Mouse (Mus musculus) MEL (cell line): Measurements from ENCODE around the gene Ran. TPM values are rescaled to one million over a fixed set of nuclear protein-coding genes. Genes with fewer than 3 reads are reported as not detected.
A peak's percentile ranks its signal among the peaks of the same experiment; 100 is the strongest.

Experiments
- DNase-seq: peaks from one replicate; pipeline ENCODE4 v3.0.0; 2011; ENCODE audit warnings: low read depth, low spot score
- H3K27ac ChIP-seq: 2 replicates; pipeline ENCODE4 v1.5.1; 2012; ENCODE audit warnings: low read depth, mild to moderate bottlenecking, control low read depth, low read length, moderate library complexity; ENCODE audit not compliant: control insufficient read depth
- H3K27me3 ChIP-seq, 2 experiments: fragments of 150-350 bp in 1 of 2; sonication (generic) in 1 of 2; 2 replicates each; pipeline ENCODE4 v1.6.1; 2012; ENCODE audit warnings: low read length in 2 of 2, mild to moderate bottlenecking in 2 of 2, improper control_type of control experiment in 1 of 2, moderate library complexity in 1 of 2; ENCODE audit not compliant: insufficient read depth in 2 of 2, control insufficient read depth in 1 of 2
- H3K36me3 ChIP-seq, 2 experiments: 2 replicates each; pipeline ENCODE4 v1.6.1; 2012 to 2014; ENCODE audit warnings: low read length in 2 of 2, improper control_type of control experiment in 1 of 2, inconsistent platforms in 1 of 2, mild to moderate bottlenecking in 1 of 2; ENCODE audit not compliant: insufficient read depth in 2 of 2, control insufficient read depth in 1 of 2
- H3K4me1 ChIP-seq, 2 experiments: fragments of 150-350 bp in 1 of 2; sonication (generic) in 1 of 2; 2 replicates each; pipeline ENCODE4 v1.6.1; 2012; ENCODE audit warnings: low read length in 2 of 2, improper control_type of control experiment in 1 of 2, mild to moderate bottlenecking in 1 of 2; ENCODE audit not compliant: insufficient read depth in 2 of 2, control insufficient read depth in 1 of 2
- H3K4me3 ChIP-seq, 2 experiments: fragments of 150-350 bp in 1 of 2; sonication (generic) in 1 of 2; 2 replicates each; pipeline ENCODE4 v1.5.1; 2012; ENCODE audit warnings: low read depth in 2 of 2, low read length in 2 of 2, mild to moderate bottlenecking in 2 of 2, moderate library complexity in 2 of 2, control low read depth in 1 of 2, improper control_type of control experiment in 1 of 2; ENCODE audit not compliant: control insufficient read depth in 1 of 2, insufficient read depth in 1 of 2
- H3K79me2 ChIP-seq: 2 replicates; pipeline ENCODE4 v1.6.1; 2012; ENCODE audit warnings: mild to moderate bottlenecking, low read length, moderate library complexity; ENCODE audit not compliant: control insufficient read depth, poor library complexity, insufficient read depth
- H3K9ac ChIP-seq: 2 replicates; pipeline ENCODE4 v1.6.1; 2012; ENCODE audit warnings: low read depth, mild to moderate bottlenecking, control low read depth, low read length, moderate library complexity; ENCODE audit not compliant: control insufficient read depth, poor library complexity, severe bottlenecking
- H3K9me3 ChIP-seq: fragments of 150-350 bp; sonication (generic); replicated peaks from 2 replicates; pipeline ENCODE4 v1.6.1; 2012; ENCODE audit warnings: mild to moderate bottlenecking, low read length, improper control_type of control experiment, moderate library complexity; ENCODE audit not compliant: insufficient read depth
- BHLHE40 ChIP-seq: IDR thresholded peaks from 2 replicates; pipeline ENCODE4 v1.6.1; 2012; ENCODE audit warnings: low read depth, mild to moderate bottlenecking, inconsistent platforms, low read length, improper control_type of control experiment, borderline replicate concordance
- CHD1 ChIP-seq: IDR thresholded peaks from 2 replicates; pipeline ENCODE4 v1.6.1; 2012; ENCODE audit warnings: low read depth, mild to moderate bottlenecking, inconsistent platforms, low read length, improper control_type of control experiment
- CHD2 ChIP-seq: IDR thresholded peaks from 2 replicates; pipeline ENCODE4 v1.6.1; 2011; ENCODE audit warnings: low read length, improper control_type of control experiment
- CTCF ChIP-seq, 3 experiments: IDR thresholded peaks in 2 of 3; conservative IDR thresholded peaks in 1 of 3; 2 replicates each; pipeline ENCODE4 v1.5.1; 2011 to 2012; ENCODE audit warnings: low read length in 3 of 3, low read depth in 2 of 3, mild to moderate bottlenecking in 2 of 3, improper control_type of control experiment in 1 of 3, inconsistent platforms in 1 of 3, mixed read lengths in 1 of 3, moderate library complexity in 1 of 3; ENCODE audit not compliant: control insufficient read depth in 1 of 3, insufficient read depth in 1 of 3, poor library complexity in 1 of 3, severe bottlenecking in 1 of 3
- E2F4 ChIP-seq: IDR thresholded peaks from 2 replicates; pipeline ENCODE4 v1.6.1; 2011; ENCODE audit warnings: low read depth, low read length, improper control_type of control experiment, borderline replicate concordance
- ELF1 ChIP-seq: IDR thresholded peaks from 2 replicates; pipeline ENCODE4 v1.6.1; 2014; ENCODE audit warnings: low read depth, mild to moderate bottlenecking, inconsistent platforms, low read length, improper control_type of control experiment, moderate library complexity
- EP300 ChIP-seq, 2 experiments: IDR thresholded peaks; 2 replicates each; pipeline ENCODE4 v1.6.1; 2011; ENCODE audit warnings: improper control_type of control experiment in 2 of 2, low read length in 2 of 2, low read depth in 1 of 2, mild to moderate bottlenecking in 1 of 2
- ETS1 ChIP-seq: IDR thresholded peaks from 2 replicates; pipeline ENCODE4 v1.6.1; 2012; ENCODE audit warnings: low read depth, mild to moderate bottlenecking, inconsistent platforms, low read length, improper control_type of control experiment, moderate library complexity
- GABPA ChIP-seq: IDR thresholded peaks from 2 replicates; pipeline ENCODE4 v1.6.1; 2012; ENCODE audit warnings: low read depth, mild to moderate bottlenecking, inconsistent platforms, low read length, improper control_type of control experiment, moderate library complexity
- HCFC1 ChIP-seq: IDR thresholded peaks from 2 replicates; pipeline ENCODE4 v1.6.1; 2012; ENCODE audit warnings: low read depth, mild to moderate bottlenecking, inconsistent platforms, low read length, improper control_type of control experiment, moderate library complexity
- JUND ChIP-seq: IDR thresholded peaks from 2 replicates; pipeline ENCODE4 v1.6.1; 2011; ENCODE audit warnings: low read depth, mild to moderate bottlenecking, improper control_type of control experiment, low read length
- KAT2A ChIP-seq: conservative IDR thresholded peaks from 2 replicates; pipeline ENCODE4 v1.6.1; 2012; ENCODE audit warnings: low read depth, low read length, improper control_type of control experiment, inconsistent platforms
- MAFK ChIP-seq: IDR thresholded peaks from 2 replicates; pipeline ENCODE4 v1.6.1; 2011; ENCODE audit warnings: low read depth, mild to moderate bottlenecking, low read length, improper control_type of control experiment, borderline replicate concordance
- MAZ ChIP-seq: IDR thresholded peaks from 2 replicates; pipeline ENCODE4 v1.6.1; 2012; ENCODE audit warnings: low read depth, mild to moderate bottlenecking, inconsistent platforms, low read length, improper control_type of control experiment
- MEF2A ChIP-seq: IDR thresholded peaks from 2 replicates; pipeline ENCODE4 v1.6.1; 2014; ENCODE audit warnings: low read depth, mild to moderate bottlenecking, inconsistent platforms, low read length, improper control_type of control experiment; ENCODE audit not compliant: poor library complexity, insufficient replicate concordance, severe bottlenecking; ENCODE audit errors: extremely low read depth
- MXI1 ChIP-seq: IDR thresholded peaks from 2 replicates; pipeline ENCODE4 v1.6.1; 2011; ENCODE audit warnings: mild to moderate bottlenecking, low read depth, low read length, improper control_type of control experiment
- MYB ChIP-seq: IDR thresholded peaks from 2 replicates; pipeline ENCODE4 v1.6.1; 2011; ENCODE audit warnings: mild to moderate bottlenecking, low read depth, low read length, improper control_type of control experiment
- MYC ChIP-seq: IDR thresholded peaks from 2 replicates; pipeline ENCODE4 v1.6.1; 2011; ENCODE audit warnings: low read depth, mild to moderate bottlenecking, low read length, improper control_type of control experiment, moderate library complexity
- NELFE ChIP-seq: IDR thresholded peaks from 2 replicates; pipeline ENCODE4 v1.6.1; 2011; ENCODE audit warnings: low read depth, low read length, improper control_type of control experiment
- NRF1 ChIP-seq: IDR thresholded peaks from 2 replicates; pipeline ENCODE4 v1.6.1; 2014; ENCODE audit warnings: low read depth, mild to moderate bottlenecking, inconsistent platforms, low read length, improper control_type of control experiment, moderate library complexity; ENCODE audit not compliant: poor library complexity, insufficient read depth, severe bottlenecking
- POLR2A ChIP-seq, 2 experiments: IDR thresholded peaks; 2 replicates each; pipeline ENCODE4 v1.6.1; 2011 to 2012; ENCODE audit warnings: low read length in 2 of 2, mild to moderate bottlenecking in 2 of 2, control low read depth in 1 of 2, improper control_type of control experiment in 1 of 2, low read depth in 1 of 2, moderate library complexity in 1 of 2; ENCODE audit not compliant: control insufficient read depth in 1 of 2, insufficient read depth in 1 of 2, poor library complexity in 1 of 2
- POLR2AphosphoS5 ChIP-seq: IDR thresholded peaks from 2 replicates; pipeline ENCODE4 v1.6.1; 2012; ENCODE audit warnings: low read depth, borderline replicate concordance, mild to moderate bottlenecking, inconsistent platforms, low read length, moderate library complexity, mixed read lengths
- RAD21 ChIP-seq: IDR thresholded peaks from 2 replicates; pipeline ENCODE4 v1.6.1; 2011; ENCODE audit warnings: mild to moderate bottlenecking, low read depth, low read length, improper control_type of control experiment
- RCOR1 ChIP-seq: IDR thresholded peaks from 2 replicates; pipeline ENCODE4 v1.6.1; 2012; ENCODE audit warnings: low read depth, mild to moderate bottlenecking, inconsistent platforms, low read length, improper control_type of control experiment
- SIN3A ChIP-seq: IDR thresholded peaks from 2 replicates; pipeline ENCODE4 v1.6.1; 2012; ENCODE audit warnings: low read length, improper control_type of control experiment, inconsistent platforms
- SMC3 ChIP-seq: IDR thresholded peaks from 2 replicates; pipeline ENCODE4 v1.6.1; 2011; ENCODE audit warnings: low read depth, low read length, improper control_type of control experiment
- TAL1 ChIP-seq: IDR thresholded peaks from 2 replicates; pipeline ENCODE4 v1.6.1; 2012; ENCODE audit warnings: mild to moderate bottlenecking, inconsistent platforms, low read length, moderate library complexity, mixed read lengths
- TCF12 ChIP-seq: IDR thresholded peaks from 2 replicates; pipeline ENCODE4 v1.6.1; 2014; ENCODE audit warnings: low read depth, mild to moderate bottlenecking, inconsistent platforms, low read length, improper control_type of control experiment, moderate library complexity
- UBTF ChIP-seq: IDR thresholded peaks from 2 replicates; pipeline ENCODE4 v1.6.1; 2012; ENCODE audit warnings: low read depth, mild to moderate bottlenecking, inconsistent platforms, low read length, improper control_type of control experiment, moderate library complexity, borderline replicate concordance; ENCODE audit not compliant: insufficient read depth
- USF1 ChIP-seq: IDR thresholded peaks from 2 replicates; pipeline ENCODE4 v1.6.1; 2014; ENCODE audit warnings: low read depth, mild to moderate bottlenecking, inconsistent platforms, low read length, improper control_type of control experiment, moderate library complexity
- USF2 ChIP-seq, 2 experiments: IDR thresholded peaks; 2 replicates each; pipeline ENCODE4 v1.6.1; 2011 to 2012; ENCODE audit warnings: improper control_type of control experiment in 2 of 2, low read length in 2 of 2, borderline replicate concordance in 1 of 2, inconsistent platforms in 1 of 2, low read depth in 1 of 2, mild to moderate bottlenecking in 1 of 2; ENCODE audit not compliant: insufficient read depth in 1 of 2
- ZKSCAN1 ChIP-seq: IDR thresholded peaks from 2 replicates; pipeline ENCODE4 v1.6.1; 2012; ENCODE audit warnings: low read depth, mild to moderate bottlenecking, inconsistent platforms, low read length, improper control_type of control experiment, moderate library complexity
- ZMIZ1 ChIP-seq: IDR thresholded peaks from 2 replicates; pipeline ENCODE4 v1.6.1; 2012; ENCODE audit warnings: low read depth, mild to moderate bottlenecking, inconsistent platforms, low read length, improper control_type of control experiment, moderate library complexity
- ZNF384 ChIP-seq: IDR thresholded peaks from 2 replicates; pipeline ENCODE4 v1.6.1; 2012; ENCODE audit warnings: low read depth, mild to moderate bottlenecking, inconsistent platforms, low read length, improper control_type of control experiment
- polyA plus RNA-seq, 2 experiments: library from polyadenylated mRNA; stranded (reverse) in 1 of 2; unstranded in 1 of 2; fragments of >175 nt in 1 of 2; fragments of >200 nt in 1 of 2; gene quantifications; 2 replicates each; pipeline versions ENCODE4 v1.2.1 to v1.2.4; 2012; ENCODE audit warnings: low replicate concordance in 2 of 2, low read depth in 1 of 2; ENCODE audit not compliant: insufficient read length in 2 of 2, insufficient read depth in 1 of 2, missing spikeins in 1 of 2
- total RNA-seq: library from RNA; depleted of rRNA; stranded (reverse); fragments of 300-350 nt; gene quantifications from 2 replicates; pipeline ENCODE4 v1.2.3, GENCODE M21; 2012; rRNA removed

Gene Ran
- 950 and 1,019 TPM in 2 replicates for total RNA-seq
- polyA plus RNA-seq, result 1,000 to 10,000 TPM in 1 of 2 experiments, 10 to 100 TPM in 1; 91.6 to 2,479 TPM

DNA sequence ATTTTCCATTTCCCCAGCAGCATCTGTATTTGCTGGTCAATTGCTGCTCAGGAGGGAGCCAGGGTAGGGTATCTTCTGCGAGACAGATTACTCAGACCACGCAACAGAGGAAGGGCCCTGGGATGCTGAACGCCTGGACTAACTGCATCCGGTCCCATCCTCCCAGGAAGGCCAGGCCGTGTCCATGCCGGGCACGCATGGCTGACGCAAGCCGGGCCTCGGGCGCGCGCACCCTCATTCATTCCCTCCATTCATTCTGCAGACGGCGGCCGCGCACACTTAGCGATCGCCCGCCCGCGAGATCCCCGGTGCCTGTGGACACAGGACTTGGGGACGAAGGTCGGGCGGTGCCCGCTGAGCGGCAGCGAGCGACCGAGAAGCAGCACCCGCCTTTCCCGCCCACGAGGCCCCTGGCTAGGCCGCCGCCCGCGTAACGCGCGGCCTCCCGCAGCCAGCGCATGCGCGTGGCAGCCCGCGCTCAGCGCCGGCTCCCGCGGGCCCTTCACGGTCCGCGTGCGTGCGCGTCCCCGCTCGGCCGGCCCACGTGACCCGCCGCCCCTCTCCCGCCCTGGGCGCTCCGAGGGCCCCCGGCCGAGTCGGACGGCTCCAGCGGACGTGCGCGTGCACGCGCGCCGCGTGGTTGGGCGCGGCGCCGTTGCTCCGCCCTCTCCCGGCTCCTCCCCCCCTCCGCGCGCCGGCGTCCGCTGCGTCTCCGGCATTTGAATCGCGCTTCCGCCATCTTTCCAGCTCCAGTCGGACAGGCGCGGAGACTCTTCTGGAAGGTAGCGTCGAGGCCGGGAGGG, at the start of gene Ran:
Ran (plus strand) TSS at position 573 of the 803 bp plus-strand sequence.
- H3K27ac ChIP-seq, result peak within 1 kb of the TSS; percentile 97
- H3K4me1 ChIP-seq, result peaks cover 3 to 16% of the 10 kb centered on the region in 2 experiments; a peak in 3 of 4 replicates
- peaks cover 28% of the 10 kb centered on the region for H3K79me2 ChIP-seq
- no peaks in the 10 kb centered on the region for H3K27me3 ChIP-seq
- peak within 1 kb of the TSS; percentile 69 to 91 for H3K4me3 ChIP-seq
- DNase-seq, result peak; percentile 94
- peaks cover 13 to 14% of the 10 kb centered on the region in 2 experiments for H3K36me3 ChIP-seq
- H3K9me3 ChIP-seq, result no peaks in the 10 kb centered on the region
- H3K9ac ChIP-seq, result peak within 1 kb of the TSS; percentile 99
- no peak for TF ChIP-seq CHD1
- TF ChIP-seq KAT2A, result peak; percentile 47; the same call in 1 of the 2 replicates
- no peak for TF ChIP-seq CHD2
- TF ChIP-seq EP300 (IDR thresholded peaks at IDR 0.05; ENCODE audit: low read depth in 1 of 2, low read length in 2 of 2), result peak in 1 of 2 experiments; percentile 37; a peak in 1 of 4 replicates
- no peak for TF ChIP-seq RCOR1
- no peak for TF ChIP-seq MEF2A
- no peak for TF ChIP-seq JUND
- TF ChIP-seq MYB, result no peak
- peak; percentile 43 for TF ChIP-seq SIN3A
- TF ChIP-seq MAZ, result no peak; the same call in 1 of the 2 replicates
- no peak for TF ChIP-seq ZNF384
- peak; percentile 71 for TF ChIP-seq ZMIZ1
- peak; percentile 68 to 78 for TF ChIP-seq POLR2A (IDR thresholded peaks at IDR 0.05; ENCODE audit: control insufficient read depth in 1 of 2, insufficient read depth in 1 of 2, low read depth in 1 of 2, low read length in 2 of 2, poor library complexity in 1 of 2)
- peak; percentile 65 for TF ChIP-seq HCFC1
- peak; percentile 93 for TF ChIP-seq USF1
- TF ChIP-seq BHLHE40, result no peak; the same call in 1 of the 2 replicates
- peak; percentile 89; the same call in 1 of the 2 replicates for TF ChIP-seq E2F4
- TF ChIP-seq TCF12, result no peak; the same call in 1 of the 2 replicates
- TF ChIP-seq USF2 (IDR thresholded peaks at IDR 0.05; ENCODE audit: borderline replicate concordance in 1 of 2, insufficient read depth in 1 of 2, low read depth in 1 of 2, low read length in 2 of 2), result peak in 1 of 2 experiments; percentile 78; a peak in 3 of 4 replicates
- TF ChIP-seq MAFK, result no peak
- no peak for TF ChIP-seq ZKSCAN1
- no peak for TF ChIP-seq GABPA
- TF ChIP-seq CTCF (IDR thresholded peaks at IDR 0.05 in 2 of 3, conservative IDR thresholded peaks at IDR 0.05 in 1 of 3; ENCODE audit: control insufficient read depth in 1 of 3, insufficient read depth in 1 of 3, low read depth in 2 of 3, low read length in 3 of 3, poor library complexity in 1 of 3, severe bottlenecking in 1 of 3), result no peak
- TF ChIP-seq POLR2AphosphoS5, result no peak
- TF ChIP-seq ELF1, result peak; percentile 65
- peak; percentile 89 for TF ChIP-seq MYC
- no peak for TF ChIP-seq TAL1
- no peak for TF ChIP-seq SMC3
- peak; percentile 78 for TF ChIP-seq NELFE
- TF ChIP-seq UBTF, result no peak
- TF ChIP-seq ETS1, result peak; percentile 32; the same call in 1 of the 2 replicates
- TF ChIP-seq RAD21, result no peak
- peak; percentile 86 for TF ChIP-seq NRF1
- TF ChIP-seq MXI1, result peak; percentile 54
